Mouse (Mus musculus): Measurements from ENCODE around the gene Vwa5a. TPM values are rescaled to one million over a fixed set of nuclear protein-coding genes. Genes with fewer than 3 reads are reported as not detected.

Vwa5a gene
- polyA plus RNA-seq (2012; rRNA removed): 53.4 and 57.0 TPM in 2 replicates

DNA sequence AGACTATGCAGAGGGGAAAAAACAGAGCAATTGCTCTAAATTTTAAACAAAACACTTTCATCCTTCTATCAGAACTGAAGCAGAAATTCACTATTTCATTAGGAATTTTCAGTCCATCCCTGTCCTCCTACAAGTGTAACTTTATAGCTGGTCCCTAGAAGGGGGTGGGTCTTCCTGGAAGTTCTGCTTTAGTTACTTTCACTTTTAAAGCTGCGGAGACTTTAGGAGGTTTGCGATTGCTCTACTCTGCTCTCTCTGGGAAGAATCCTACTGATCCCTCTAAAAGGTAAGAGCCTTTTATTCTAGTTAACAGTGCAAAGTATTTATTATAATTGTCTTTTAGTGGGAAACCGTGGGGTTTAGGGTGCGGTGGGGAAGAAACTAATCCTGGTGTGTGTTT lies at the start of gene Vwa5a:
Gene Vwa5a (plus strand): TSS at position 167 of the 400 bp plus-strand sequence.
- DNase-seq (ENCODE audit: low spot score): no peak

DNA sequence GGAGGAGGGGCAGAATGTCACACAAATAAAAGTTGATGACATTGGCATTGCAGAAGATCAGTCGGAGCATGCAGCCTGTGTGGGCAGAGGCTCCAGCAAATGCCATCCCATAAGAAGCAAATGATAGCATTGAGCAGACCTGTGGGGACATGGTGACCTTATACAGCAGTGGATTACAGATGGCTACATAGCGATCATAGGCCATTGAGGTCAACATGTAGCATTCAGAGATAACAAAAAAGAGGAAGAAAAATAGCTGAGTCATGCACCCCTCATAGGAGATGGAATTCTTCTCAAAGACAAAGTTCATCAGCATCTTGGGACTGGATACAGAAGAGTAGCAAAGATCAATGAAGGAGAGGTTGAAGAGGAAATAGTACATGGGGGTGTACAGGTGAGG lies 45.2 kb upstream of the Vwa5a start:
- no peak for DNase-seq (ENCODE audit: low spot score)

DNA sequence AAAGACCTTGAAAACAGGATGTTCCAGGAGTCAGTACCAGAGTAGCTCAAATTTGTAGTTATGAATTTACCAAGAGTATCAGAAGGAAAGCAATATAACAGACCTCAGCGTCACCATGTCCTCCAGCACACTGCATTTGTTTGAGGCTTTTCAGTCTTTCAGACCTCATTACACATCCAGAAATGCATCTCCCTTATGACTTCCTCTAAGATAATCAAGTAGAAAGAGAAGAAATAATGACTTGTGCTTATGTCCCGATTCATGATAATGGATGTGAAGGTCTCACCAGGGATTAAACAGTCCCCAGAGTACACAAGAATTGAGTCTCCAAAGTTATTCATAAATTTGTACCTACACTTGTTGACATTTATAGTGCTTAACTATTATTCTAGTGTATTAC lies 43.6 kb upstream of the Vwa5a start, which contains the start of gene Olfr918:
Gene Olfr918 (minus strand): TSS at position 101 of the 400 bp plus-strand sequence.
- no peak for DNase-seq (ENCODE audit: low spot score)

DNA sequence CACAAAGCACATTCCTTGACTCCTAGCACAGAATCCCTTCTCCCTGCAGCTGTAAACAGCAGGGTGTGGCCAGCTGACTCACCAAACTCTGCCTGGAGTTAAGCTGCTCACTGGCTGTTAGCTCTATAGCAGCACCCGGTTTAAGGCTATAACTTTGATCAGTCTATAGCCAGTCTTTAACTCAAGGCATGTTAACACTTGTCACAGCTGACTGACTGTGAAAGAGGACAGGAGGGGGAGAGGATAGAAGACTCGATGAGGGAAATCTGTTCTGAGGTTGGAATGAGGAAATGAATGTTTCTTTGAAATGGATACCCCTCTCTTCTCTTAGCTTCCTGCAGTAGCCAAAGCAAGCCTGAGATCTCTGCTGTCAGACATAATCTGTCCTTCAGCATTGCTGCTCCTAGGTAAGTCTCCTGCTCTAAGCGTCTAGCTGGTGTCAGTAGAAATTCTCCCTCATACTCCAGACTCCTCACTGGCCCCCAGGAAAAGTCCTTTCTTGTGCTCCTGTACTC lies 916 bp downstream of the Vwa5a start:
- no peak for DNase-seq (ENCODE audit: low spot score)

DNA sequence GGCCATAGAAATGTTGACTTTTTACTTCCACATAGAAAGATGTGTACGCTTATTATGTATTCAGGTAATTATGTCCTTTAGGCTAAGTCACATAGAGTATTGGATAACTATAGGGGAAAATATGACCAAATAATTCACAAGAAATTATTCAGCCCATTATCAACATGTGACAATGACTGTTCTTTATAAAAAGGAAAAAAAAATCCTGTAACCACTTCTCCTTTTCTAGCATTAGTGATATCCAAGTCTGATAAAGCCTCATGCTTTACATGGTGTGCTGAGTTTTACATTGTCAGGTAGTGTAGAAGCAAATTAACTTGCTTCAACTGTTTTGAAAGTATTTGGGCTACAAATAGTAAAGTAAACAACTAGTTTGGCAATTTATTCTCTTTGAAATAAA lies 6.0 kb downstream of the Vwa5a start:
- no peak for DNase-seq (ENCODE audit: low spot score)

DNA sequence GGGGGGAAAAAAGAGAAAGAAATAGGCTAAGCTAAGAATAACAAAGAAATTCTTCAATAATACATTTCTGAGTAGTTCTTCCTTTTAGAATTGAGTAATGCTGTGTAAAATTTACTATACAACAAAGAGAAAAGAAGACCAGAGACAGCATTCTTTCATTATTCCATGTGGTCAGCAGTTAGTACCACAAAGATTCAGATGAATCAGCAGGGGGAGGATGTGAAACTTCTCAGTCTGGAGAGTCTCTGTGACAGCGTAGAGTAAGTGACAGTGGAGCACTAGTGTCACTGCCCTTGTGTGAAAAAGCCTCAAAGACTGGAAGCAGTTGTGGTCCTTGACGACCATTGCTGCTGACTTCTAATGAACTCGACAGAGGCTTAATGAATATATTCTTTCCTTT lies 10.2 kb downstream of the Vwa5a start:
- DNase-seq (ENCODE audit: low spot score): no peak

DNA sequence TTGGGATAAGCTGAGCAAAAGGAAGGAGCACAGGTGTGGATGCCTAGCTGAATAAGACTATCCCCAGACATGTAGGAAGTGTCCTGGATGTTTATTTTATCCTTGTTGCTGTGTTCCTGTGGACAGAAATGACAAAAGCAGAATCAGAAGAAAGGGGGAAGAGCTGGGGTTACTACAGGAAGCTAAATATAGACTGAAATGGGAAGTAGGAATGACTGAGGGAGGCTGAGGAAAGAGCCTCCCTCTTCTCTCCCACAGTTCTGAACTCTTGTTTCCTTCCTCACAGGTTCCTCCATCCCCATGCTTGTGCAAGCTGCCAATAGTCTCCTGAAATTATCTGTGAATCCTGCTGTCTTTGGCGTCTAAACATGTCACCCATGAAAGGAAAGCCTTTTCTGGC lies 23.3 kb downstream of the Vwa5a start:
- DNase-seq (ENCODE audit: low spot score): no peak

DNA sequence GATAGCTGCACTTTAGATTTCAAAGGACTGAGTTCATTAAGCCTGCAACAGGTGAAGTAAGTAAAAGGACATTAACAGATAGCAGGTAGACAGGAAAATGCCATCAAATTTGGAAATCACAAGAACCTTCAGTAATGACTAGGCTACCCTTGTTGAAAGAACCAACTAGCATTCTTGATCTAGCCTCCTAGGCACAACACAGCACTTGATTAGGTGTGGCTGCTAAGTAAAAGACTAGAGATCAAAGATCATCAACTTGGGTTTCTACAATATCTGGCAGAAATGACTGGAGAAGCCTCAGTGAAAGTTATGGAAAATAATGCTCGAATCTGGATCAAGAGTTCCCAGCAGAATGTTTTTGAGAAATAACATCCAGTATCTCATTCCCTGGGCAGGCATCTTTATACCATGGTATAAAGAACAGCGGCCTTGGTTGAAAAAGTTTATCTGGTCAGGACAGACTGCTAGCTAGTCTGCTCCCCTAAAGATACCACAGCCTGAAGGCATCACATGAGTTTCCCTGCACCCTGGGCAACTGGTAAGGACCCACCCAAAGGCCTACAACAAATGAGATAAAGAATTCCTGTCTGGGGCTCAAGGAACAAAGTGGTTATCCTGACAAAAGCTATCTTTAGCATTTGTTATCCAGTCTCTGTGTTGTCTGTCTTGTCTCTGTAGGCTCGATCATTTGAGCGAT lies 26.7 kb downstream of the Vwa5a start:
- no peak for DNase-seq (ENCODE audit: low spot score)

DNA sequence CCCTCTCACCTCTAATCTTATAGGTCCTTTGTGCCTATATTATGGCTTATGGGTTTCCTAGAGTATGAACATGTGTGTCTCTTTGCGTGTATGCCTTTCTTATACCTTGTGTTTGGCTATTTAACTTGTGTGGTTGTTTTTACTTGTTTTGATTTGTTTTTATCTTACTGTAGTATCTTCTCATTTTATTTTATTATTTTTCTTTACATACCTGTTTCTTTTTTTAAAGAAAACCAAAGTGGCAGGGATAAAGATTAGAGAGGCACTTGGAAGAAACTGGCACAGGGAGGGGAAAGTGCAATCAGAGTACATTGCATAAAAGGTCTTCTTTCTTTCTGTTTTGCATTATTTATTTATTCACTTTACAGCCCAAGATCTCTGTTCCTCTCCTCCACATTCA lies 33.9 kb downstream of the Vwa5a start, which contains the start of gene Olfr920:
Gene Olfr920 (plus strand): TSS at position 301 of the 400 bp plus-strand sequence.
- no peak for DNase-seq (ENCODE audit: low spot score)

DNA sequence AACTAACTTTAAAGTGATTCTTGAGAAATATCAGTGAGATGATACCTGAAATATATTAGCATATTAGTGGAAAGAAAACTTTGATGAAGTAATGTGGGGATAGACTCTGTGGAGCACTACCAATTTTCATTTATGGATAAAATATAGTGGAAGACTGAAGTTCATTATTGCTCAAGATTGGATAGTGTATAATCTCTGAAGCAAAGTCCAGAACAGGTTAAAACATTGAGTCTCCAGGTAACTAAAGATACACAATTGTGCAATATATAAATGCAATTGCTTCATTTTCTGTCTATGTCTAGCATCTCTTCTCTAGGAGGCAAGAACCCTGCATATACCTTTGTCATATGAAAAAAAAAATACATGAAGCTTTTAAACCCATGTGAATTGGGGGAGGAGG lies 54.7 kb downstream of the Vwa5a start, which contains the start of gene Olfr921:
Gene Olfr921 (plus strand): TSS at position 301 of the 400 bp plus-strand sequence.
- no peak for DNase-seq (ENCODE audit: low spot score)

DNA sequence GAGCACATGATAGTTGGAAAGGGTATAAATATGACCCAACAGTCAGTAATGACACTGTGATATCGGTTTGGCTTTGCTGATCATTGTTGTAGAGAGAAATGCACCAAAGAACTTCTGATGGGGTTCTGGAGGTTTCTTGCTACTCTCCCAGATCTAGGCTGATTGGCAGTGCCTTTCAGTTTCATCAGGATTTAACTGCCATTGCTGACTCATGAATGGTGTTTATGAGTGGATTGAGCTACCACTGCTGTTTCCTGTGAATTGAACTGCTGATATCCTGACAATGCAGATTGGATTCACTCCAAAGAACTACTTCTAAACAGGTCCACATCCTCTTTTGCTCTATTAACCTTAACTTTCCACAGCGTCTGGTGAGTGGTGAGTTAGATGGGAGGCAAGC lies 74.6 kb downstream of the Vwa5a start:
- no peak for DNase-seq (ENCODE audit: low spot score)

Other genes with a start within 250 kb of the Vwa5a start
- gene Olfr905, start 247.2 kb upstream of the Vwa5a start, polyA plus RNA-seq (2012; rRNA removed): not detected in 2 replicates
- gene Olfr906, start 231.2 kb upstream of the Vwa5a start, polyA plus RNA-seq (2012; rRNA removed): not detected in 2 replicates
- not detected in 2 replicates for gene Olfr907, start 222.5 kb upstream of the Vwa5a start, polyA plus RNA-seq (2012; rRNA removed)
- not detected in 2 replicates for gene Olfr911-ps1, start 196.7 kb upstream of the Vwa5a start, polyA plus RNA-seq (2012; rRNA removed)
- not detected in 2 replicates for gene Olfr910, start 180.4 kb upstream of the Vwa5a start, polyA plus RNA-seq (2012; rRNA removed)
- gene Olfr912, start 138.1 kb upstream of the Vwa5a start, polyA plus RNA-seq (2012; rRNA removed): not detected in 2 replicates
- not detected in 2 replicates for gene Olfr913, start 125.5 kb upstream of the Vwa5a start, polyA plus RNA-seq (2012; rRNA removed)
- gene Olfr914, start 113.2 kb upstream of the Vwa5a start, polyA plus RNA-seq (2012; rRNA removed): not detected in 2 replicates
- not detected in 2 replicates for gene Olfr916, start 58.4 kb upstream of the Vwa5a start, polyA plus RNA-seq (2012; rRNA removed)
- not detected in 2 replicates for gene Olfr917, start 52.4 kb upstream of the Vwa5a start, polyA plus RNA-seq (2012; rRNA removed)
- gene Olfr918, start 43.7 kb upstream of the Vwa5a start, polyA plus RNA-seq (2012; rRNA removed): not detected in 2 replicates
- not detected in 2 replicates for gene Olfr919, start 14.6 kb upstream of the Vwa5a start, polyA plus RNA-seq (2012; rRNA removed)
- gene Olfr920, start 34.0 kb downstream of the Vwa5a start, polyA plus RNA-seq (2012; rRNA removed): 0.87 and 0.90 TPM in 2 replicates
- gene Olfr921, start 54.8 kb downstream of the Vwa5a start, polyA plus RNA-seq (2012; rRNA removed): 0.08 and 0.12 TPM in 2 replicates
- 0.06 TPM in 1 of 2 replicates, not detected in the other for gene Olfr922, start 96.3 kb downstream of the Vwa5a start, polyA plus RNA-seq (2012; rRNA removed)
- not detected in 2 replicates for gene Olfr923, start 108.3 kb downstream of the Vwa5a start, polyA plus RNA-seq (2012; rRNA removed)
- not detected in 2 replicates for gene Olfr924, start 126.2 kb downstream of the Vwa5a start, polyA plus RNA-seq (2012; rRNA removed)
- gene Olfr26, start 136.8 kb downstream of the Vwa5a start, polyA plus RNA-seq (2012; rRNA removed): not detected in 2 replicates
- not detected in 2 replicates for gene Olfr926, start 158.9 kb downstream of the Vwa5a start, polyA plus RNA-seq (2012; rRNA removed)
- gene Olfr930, start 211.5 kb downstream of the Vwa5a start, polyA plus RNA-seq (2012; rRNA removed): not detected in 2 replicates